Mouse (Mus musculus) testis, adult 2 months (tissue): ENCODE data around the gene Acss1.

Experiments used
- CTCF ChIP-seq: fragments of 200-500 bp; IDR thresholded peaks from 2 replicates; pipeline ENCODE4 v1.5.1; 2012; ENCODE audit warnings: low read depth, mild to moderate bottlenecking, inconsistent platforms, low read length, moderate library complexity; ENCODE audit not compliant: control insufficient read depth, insufficient read depth, insufficient replicate concordance
- POLR2A ChIP-seq: fragments of 200-500 bp; IDR thresholded peaks from 2 replicates; pipeline ENCODE4 v1.6.1; 2012; ENCODE audit warnings: low read depth, mild to moderate bottlenecking, inconsistent platforms, low read length, moderate library complexity; ENCODE audit not compliant: control insufficient read depth

DNA sequence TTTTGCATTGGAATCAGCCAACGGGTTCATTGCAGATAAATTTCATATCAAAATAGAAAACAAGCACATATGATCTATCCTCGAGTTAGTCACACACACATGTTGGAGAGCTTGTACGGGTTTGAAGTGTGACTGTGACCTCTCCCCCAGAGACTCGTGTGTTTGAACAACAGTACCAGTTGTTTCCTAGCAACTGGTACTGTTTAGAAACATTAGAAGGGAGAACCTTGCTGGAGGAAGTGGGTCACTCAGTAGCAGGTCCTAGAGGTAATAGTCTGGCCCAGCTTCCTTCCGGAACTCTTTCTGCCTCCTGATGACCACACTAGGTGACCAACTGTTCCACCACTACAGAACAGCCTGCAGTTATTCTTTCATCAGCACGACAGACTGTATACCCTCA is 13.0 kb downstream of the Acss1 start:
- TF ChIP-seq CTCF (no peak), POLR2A (no peak)
